ENCODE assay signal across 8 mouse cellular contexts in the genomic region with DNA sequence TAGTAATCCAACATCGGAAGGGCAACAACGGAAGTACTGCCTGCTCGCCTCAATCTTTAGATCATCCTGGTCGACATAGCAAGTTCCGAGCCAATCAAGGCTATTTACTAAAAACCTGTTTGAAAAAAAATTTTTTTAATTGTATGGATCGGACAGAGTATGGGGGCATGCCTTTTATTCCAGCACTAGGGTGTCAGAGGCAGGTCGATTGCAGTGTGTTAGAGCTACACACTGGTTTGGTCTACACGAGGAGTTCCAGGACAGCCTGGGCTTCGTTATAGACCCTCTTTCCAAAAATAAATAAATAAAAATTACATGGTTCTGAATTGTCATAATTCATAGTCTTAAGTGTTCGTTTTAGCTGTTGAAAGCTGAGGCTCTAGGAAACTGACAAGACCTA. TPM values are rescaled to one million over a fixed set of nuclear protein-coding genes. Genes with fewer than 3 reads are reported as not detected.
DNase-seq lines count a peak whose midpoint lies in the region; ATAC-seq and TF ChIP-seq lines count a peak whose summit lies in the region.

No protein-coding gene starts in this region.

- peaks cover 6% of the 10 kb centered on the region for H3K36me3 ChIP-seq in heart, embryonic 13.5 days
- H3K36me3 ChIP-seq in E14TG2a.4 (ENCODE audit: insufficient read depth, low read length): peaks cover 24% of the 10 kb centered on the region
- H3K36me3 ChIP-seq in forebrain, embryonic 13.5 days (ENCODE audit: poor library complexity, severe bottlenecking): peaks cover 5% of the 10 kb centered on the region; the same call in 1 of the 2 replicates
- H3K36me3 ChIP-seq in liver, embryonic 15.5 days (replicated peaks): peaks cover 6% of the 10 kb centered on the region

- H3K4me2 ChIP-seq in heart, embryonic 13.5 days: peak overlapping the region; percentile 84
- peak overlapping the region; percentile 79 for H3K4me2 ChIP-seq in forebrain, embryonic 13.5 days
- peak overlapping the region; percentile 92 for H3K4me2 ChIP-seq in liver, embryonic 15.5 days

- peak overlapping the region; percentile 99 for H3K27ac ChIP-seq in heart, embryonic 13.5 days (replicated peaks)
- H3K27ac ChIP-seq in forebrain, embryonic 13.5 days: peak overlapping the region; percentile 100
- H3K27ac ChIP-seq in liver, embryonic 15.5 days (replicated peaks): peak overlapping the region; percentile 99

- H3K4me1 ChIP-seq in heart, embryonic 13.5 days: peaks cover 20% of the 10 kb centered on the region
- peaks cover 56% of the 10 kb centered on the region for H3K4me1 ChIP-seq in E14TG2a.4 (replicated peaks; ENCODE audit: low read depth, low read length)
- H3K4me1 ChIP-seq in forebrain, embryonic 13.5 days: peaks cover 21% of the 10 kb centered on the region
- peaks cover 31% of the 10 kb centered on the region for H3K4me1 ChIP-seq in liver, embryonic 15.5 days (replicated peaks)

- H3K9me3 ChIP-seq in heart, embryonic 13.5 days: no peaks in the 10 kb centered on the region
- H3K9me3 ChIP-seq in E14TG2a.4 (ENCODE audit: low read length): no peaks in the 10 kb centered on the region
- H3K9me3 ChIP-seq in forebrain, embryonic 13.5 days (replicated peaks): no peaks in the 10 kb centered on the region
- H3K9me3 ChIP-seq in liver, embryonic 15.5 days (replicated peaks): no peaks in the 10 kb centered on the region

- DNase-seq in heart, postnatal 14 days: no peak
- DNase-seq in right cerebral cortex, postnatal 10 days (ENCODE audit: low spot score in 2 of 2): no peak
- DNase-seq in adrenal gland, postnatal 36 days: no peak
- no peak for DNase-seq in testis, postnatal 10 days (ENCODE audit: low spot score)

- no peaks in the 10 kb centered on the region for H3K27me3 ChIP-seq in heart, embryonic 13.5 days (replicated peaks)
- no peaks in the 10 kb centered on the region for H3K27me3 ChIP-seq in E14TG2a.4 (ENCODE audit: insufficient read depth, low read length)
- H3K27me3 ChIP-seq in forebrain, embryonic 13.5 days: no peaks in the 10 kb centered on the region
- no peaks in the 10 kb centered on the region for H3K27me3 ChIP-seq in liver, embryonic 15.5 days

- intact Hi-C loops in heart, postnatal 14 days (cut with DNase I): loop anchor here (2.0 kb wide), 1 partner anchor 41 kb away; a partner anchor contains a TSS

- ATAC-seq in heart, embryonic 13.5 days (ENCODE audit: extremely low read depth, insufficient number of reproducible peaks, low FRiP score, low TSS enrichment): no peak
- peak; percentile 29 for ATAC-seq in forebrain, embryonic 13.5 days
- no peak for ATAC-seq in liver, embryonic 15.5 days (ENCODE audit: insufficient read depth)

- H3K4me3 ChIP-seq in heart, embryonic 13.5 days: peak overlapping the region; percentile 81
- peak overlapping the region; percentile 98 for H3K4me3 ChIP-seq in E14TG2a.4 (replicated peaks; ENCODE audit: low read length)
- peak overlapping the region; percentile 88 for H3K4me3 ChIP-seq in forebrain, embryonic 13.5 days
- peak overlapping the region; percentile 99 for H3K4me3 ChIP-seq in liver, embryonic 15.5 days (replicated peaks)

- no peak for TF ChIP-seq CTCF in E14TG2a.4 (conservative IDR thresholded peaks at IDR 0.05; ENCODE audit: low read length)

- H3K9ac ChIP-seq in heart, embryonic 13.5 days: peak overlapping the region; percentile 93
- H3K9ac ChIP-seq in forebrain, embryonic 13.5 days: peak overlapping the region; percentile 89
- peak overlapping the region; percentile 96 for H3K9ac ChIP-seq in liver, embryonic 15.5 days

- WGBS in heart, embryonic 13.5 days: 13% methylated on average over 10 of the region's 10 CpGs
- WGBS in forebrain, embryonic 13.5 days: 12% methylated on average over 10 of the region's 10 CpGs
- 9% methylated on average over 10 of the region's 10 CpGs for WGBS in liver, embryonic 15.5 days (ENCODE audit: insufficient replicate concordance)

RNA-seq across cellular contexts. Expression of a gene that starts 0.8 kb away (rescaled TPM):
- polyA plus RNA-seq in heart, embryonic 13.5 days (2015; fragmentation: Nextera tagmentation; extraction: Ambion mirVana): 42.0 and 45.5 TPM in 2 replicates
- total RNA-seq in heart, postnatal 14 days (2021): 10 to 100 TPM; 27.1 to 31.3 TPM
- 60.0 and 61.0 TPM in 2 replicates for polyA plus RNA-seq in forebrain, embryonic 13.5 days (2015; fragmentation: Nextera tagmentation; extraction: Ambion mirVana)
- 31.8 and 34.4 TPM in 2 replicates for polyA plus RNA-seq in liver, embryonic 15.5 days (2015; fragmentation: Nextera tagmentation; extraction: Ambion mirVana)
- total RNA-seq in adrenal gland, postnatal 36 days (2021): 10 to 100 TPM; 41.0 to 56.5 TPM

RNA-seq across cellular contexts. Expression of a gene that starts 40.6 kb away (rescaled TPM):
- polyA plus RNA-seq in heart, embryonic 13.5 days (2015; fragmentation: Nextera tagmentation; extraction: Ambion mirVana): 90.0 and 111 TPM in 2 replicates
- total RNA-seq in heart, postnatal 14 days (2021): 10 to 100 TPM; 52.0 to 61.7 TPM
- 173 and 174 TPM in 2 replicates for polyA plus RNA-seq in forebrain, embryonic 13.5 days (2015; fragmentation: Nextera tagmentation; extraction: Ambion mirVana)
- polyA plus RNA-seq in liver, embryonic 15.5 days (2015; fragmentation: Nextera tagmentation; extraction: Ambion mirVana): 46.7 and 56.6 TPM in 2 replicates
- total RNA-seq in adrenal gland, postnatal 36 days (2021): 10 to 100 TPM; 79.1 to 87.2 TPM
